Mouse (Mus musculus) thymus, adult 2 months (tissue): ENCODE results near the gene Proser3.

Experiments used
- CTCF ChIP-seq: fragments of 200-500 bp; IDR thresholded peaks from 2 replicates; pipeline ENCODE4 v1.5.1; 2012; ENCODE audit warnings: mild to moderate bottlenecking, control low read depth, low read length, moderate library complexity, borderline replicate concordance; ENCODE audit not compliant: control insufficient read depth, poor library complexity, insufficient read depth; ENCODE audit errors: extremely low read depth
- POLR2A ChIP-seq: fragments of 200-500 bp; IDR thresholded peaks from 2 replicates; pipeline ENCODE4 v1.6.1; 2012; ENCODE audit warnings: mild to moderate bottlenecking, low read length, control low read depth, moderate library complexity; ENCODE audit not compliant: control insufficient read depth, poor library complexity, insufficient read depth; ENCODE audit errors: extremely low read depth

- no peak for TF ChIP-seq POLR2A
- TF ChIP-seq CTCF = no peak
Measured at GRCm38 (mm10) chr7:30598786-30599185, 46.7 kb upstream of the Proser3 start, which contains the start of gene Zbtb32.
